Mouse (Mus musculus): ENCODE data around the gene Armc10. TPM values are rescaled to one million over a fixed set of nuclear protein-coding genes. Genes with fewer than 3 reads are reported as not detected.
"Not testable (repeated sequence)": the region's sequence is repeated elsewhere in the genome, so short reads cannot be mapped to it uniquely, and the experiment has no call there.

Gene Armc10
- total RNA-seq, 2 experiments from 2014 or later, result 20.8 to 24.0 TPM

DNA sequence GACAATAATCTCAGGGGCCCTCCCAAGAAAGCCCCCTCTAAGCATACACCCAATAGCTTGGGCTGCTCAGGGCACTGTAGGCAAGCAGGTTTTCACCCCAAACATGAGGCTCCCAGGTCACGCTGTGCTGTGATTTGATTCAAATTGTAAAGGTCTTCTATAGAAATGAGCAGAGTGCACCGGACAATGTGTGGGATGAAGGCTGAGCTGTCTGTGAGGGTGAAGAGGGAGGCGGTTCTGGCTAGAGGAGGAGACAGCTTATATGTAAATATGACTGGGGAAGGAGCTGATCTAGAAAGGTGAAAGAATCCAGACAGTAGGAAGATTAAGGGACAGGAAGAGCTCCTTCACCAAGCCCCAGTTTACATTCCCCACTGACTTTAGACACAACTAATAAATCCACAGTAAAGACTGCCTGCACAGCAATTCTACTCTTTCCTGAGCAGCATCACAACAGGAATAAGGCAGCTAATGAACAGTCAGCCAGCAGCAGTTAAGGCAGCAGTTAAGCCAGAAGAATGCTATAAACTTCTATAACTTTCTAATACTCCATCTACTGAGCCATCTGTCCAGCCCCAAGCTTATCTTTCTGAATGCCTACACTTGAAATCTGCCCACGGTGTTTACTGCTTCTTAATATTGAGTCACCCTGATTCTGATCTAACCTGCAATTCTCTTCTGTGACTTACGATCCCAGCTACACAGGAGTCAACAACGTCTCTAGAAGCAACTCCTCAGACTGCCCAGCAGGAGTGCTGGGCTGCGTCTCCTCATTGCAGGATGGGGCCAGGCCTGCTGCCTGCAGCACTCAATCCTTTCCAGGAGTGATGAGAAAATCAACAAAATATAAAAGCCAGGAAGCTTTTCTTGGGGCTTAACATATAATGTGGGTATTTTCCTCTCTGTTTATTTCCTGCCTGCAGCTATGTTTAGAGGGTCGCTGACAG lies 21.9 kb downstream of the Armc10 start:
- no peak for DNase-seq

DNA sequence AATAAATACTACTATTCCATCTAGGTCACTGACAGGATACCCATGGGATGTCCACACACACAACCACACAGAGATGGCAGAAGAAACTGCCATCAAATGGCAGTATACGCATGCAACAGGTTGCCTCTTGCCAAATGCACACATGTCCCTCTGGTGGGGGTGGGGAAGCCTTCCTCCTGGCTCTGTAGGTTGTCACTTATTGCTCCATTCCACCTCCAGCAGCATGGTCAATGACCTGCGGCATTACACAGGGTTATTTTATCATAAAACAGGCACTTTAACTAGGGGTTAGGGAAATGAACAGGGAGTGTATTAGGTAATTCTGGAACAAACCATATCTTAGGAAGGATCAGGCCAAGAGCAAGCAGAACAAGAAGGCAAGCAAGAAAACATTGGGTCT lies 23.7 kb downstream of the Armc10 start:
- DNase-seq, result no peak

DNA sequence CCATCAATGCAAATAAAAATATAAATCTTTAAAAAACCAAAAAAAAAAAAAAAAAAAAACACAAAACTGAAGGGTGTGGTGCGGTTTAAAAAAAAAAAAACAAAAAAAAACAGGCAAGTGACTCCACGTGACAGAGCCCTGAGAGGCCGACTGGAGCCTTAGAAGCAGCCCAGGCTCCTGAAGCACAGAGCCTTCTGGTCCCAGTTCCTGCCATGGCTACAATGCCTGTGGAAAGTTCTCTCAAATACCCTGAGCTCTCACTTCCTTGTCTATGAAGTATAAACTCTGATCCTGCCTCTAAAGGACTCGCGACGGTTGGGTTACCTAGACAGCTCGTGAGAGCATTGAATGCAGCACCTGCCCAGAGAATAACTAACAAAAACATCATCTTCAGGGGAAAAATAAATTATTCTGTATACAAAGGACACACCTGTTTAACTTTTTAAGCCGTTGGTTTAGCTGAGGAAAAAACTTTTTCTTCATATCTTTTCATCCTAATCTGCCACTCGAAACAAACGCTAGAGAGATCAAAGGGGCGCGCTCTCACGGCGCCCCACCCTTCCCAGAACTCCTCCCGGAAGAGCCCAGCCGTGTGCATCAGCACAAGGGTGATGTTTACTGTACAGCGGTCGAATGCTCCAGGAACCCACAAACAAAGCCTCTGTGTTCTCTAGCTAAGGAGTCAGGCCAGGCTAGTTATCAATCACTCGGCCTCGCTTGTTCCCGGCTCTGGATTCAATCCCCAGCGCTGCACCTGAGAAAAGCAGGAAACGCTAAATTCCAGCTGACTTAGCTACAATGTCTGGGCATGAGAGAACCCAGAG lies 27.4 kb downstream of the Armc10 start:
- no peak for DNase-seq

DNA sequence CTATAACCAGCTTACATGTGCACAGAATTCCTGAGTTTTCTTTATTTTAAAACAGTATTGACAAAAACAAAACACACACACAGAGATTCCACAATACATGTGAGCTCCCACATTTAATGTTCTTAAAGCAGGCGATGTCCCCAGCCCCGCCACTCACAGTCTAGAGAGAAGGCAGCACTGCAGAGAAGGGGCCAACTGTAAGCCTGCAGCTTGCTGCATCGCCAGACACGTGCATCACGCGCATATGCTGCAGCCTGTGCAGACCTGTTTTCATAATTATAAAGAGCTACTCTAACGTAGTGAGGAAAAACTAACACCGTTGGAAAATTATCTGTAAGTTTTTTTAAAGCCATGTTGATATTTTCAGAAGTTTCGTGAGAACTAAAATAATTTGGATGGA lies 28.1 kb downstream of the Armc10 start:
- DNase-seq, result no peak

DNA sequence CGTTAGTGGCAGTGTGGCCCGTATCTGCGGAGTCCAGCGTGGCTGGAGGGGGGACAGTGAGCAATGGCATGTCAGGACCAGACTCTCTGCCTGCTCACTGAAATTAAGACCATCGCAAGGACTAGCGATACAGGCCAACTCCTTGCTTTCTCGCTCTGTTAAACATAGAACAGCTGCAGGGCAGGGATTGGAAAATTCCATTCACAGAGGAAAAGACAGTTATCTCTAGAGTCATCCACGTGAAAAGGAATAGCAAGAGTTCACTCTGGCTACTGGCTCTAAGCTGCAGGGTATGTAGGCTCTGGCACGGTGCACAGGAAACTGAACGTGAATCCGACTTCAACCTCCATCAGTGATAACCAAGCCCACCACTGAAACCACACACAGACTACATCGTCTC lies 29.4 kb downstream of the Armc10 start:
- DNase-seq, result no peak

DNA sequence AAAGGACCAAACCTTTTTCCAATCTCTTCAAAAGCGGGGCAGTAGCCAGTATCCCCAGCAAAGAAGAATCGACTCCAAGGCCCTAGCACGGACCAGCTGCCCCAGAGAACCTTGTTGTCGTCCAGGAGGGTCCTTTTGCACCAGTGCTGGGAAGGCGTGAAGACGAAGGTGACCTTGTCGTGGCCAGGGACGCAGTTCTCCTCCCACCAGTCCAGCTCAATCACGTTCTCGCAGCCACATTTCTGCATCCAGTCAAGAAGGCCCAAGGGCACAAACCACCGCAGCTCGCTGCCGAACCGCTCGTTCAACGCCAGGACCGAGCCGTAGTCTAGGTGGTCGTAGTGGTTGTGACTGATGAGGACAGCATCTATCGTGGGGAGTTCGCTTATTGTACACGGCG lies 29.9 kb downstream of the Armc10 start:
- no peak for DNase-seq

DNA sequence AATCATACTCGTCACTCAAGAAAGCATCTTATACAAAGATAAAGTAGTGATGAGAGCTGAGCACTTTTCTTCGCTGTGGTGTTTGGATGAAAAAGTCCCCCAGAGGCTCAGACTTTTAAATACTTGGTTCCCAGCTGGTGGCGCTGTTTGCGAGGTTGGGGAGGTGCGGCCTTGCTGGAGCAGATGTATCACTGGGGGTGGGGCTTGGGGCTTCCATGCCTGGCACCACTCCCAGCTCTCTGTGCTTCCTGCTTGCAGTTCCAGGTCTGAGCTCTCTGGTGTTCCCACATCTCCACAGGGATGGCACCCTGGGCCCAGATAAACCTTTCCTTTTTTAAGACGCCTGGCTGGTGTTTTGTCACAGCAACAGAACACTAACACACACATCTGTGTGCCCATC lies 32.3 kb downstream of the Armc10 start:
- no peak for DNase-seq

DNA sequence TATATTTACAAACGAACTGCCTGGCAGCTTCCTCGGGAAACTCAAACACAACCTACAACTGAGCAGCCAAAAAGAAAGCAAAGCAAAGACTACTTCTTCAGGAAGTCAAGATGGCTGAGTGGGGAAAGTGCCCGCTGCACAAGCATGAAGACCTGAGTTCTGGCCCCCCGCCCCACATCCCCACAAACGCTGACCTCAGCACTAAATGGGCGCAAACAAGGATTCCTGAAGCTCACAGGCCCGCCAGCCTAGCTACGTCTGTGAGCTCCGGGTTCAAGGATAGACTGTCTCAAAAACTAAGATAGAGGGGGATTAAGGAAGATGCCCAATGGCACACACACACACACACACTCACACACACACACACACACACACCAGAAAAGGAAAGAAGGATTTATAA lies 32.8 kb downstream of the Armc10 start:
- DNase-seq, result no peak

DNA sequence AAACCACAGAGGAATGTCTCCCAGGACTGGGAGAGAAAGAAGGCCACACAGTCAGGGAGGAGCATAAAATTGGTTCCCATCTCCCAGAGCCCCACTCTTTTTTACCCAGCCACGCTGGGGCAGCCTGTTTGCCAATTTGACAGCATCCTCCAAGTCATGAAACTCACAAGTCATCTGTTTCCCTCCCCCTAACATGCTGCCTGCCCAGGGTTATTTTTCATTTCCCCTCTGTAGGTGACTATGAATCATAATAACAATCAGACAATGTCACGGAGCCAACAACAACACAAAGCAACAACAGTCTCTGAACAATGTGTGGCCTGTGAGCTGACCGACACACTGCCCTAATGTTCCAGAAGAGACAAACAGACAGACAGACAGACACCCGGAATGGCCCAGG lies 34.4 kb downstream of the Armc10 start:
- DNase-seq, result no peak

DNA sequence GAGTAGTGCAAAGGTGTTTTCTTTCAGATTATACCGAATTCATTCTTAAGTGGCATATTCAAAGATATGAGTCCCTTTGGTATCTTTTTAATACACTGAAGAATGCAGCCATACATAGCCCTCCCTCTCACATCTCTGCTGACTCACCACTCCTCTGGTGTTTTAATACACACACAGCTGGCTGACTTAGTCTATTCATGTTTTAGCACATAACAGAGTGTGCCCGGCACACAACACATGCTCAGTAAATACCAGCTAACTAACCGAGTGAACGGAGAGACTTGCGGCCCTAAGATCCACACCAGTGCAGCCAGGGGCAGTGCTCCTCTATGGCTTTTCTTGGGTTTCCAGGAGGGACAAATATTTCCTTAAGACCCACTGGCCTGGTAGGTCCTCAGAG lies 35.3 kb downstream of the Armc10 start:
- no peak for DNase-seq

DNA sequence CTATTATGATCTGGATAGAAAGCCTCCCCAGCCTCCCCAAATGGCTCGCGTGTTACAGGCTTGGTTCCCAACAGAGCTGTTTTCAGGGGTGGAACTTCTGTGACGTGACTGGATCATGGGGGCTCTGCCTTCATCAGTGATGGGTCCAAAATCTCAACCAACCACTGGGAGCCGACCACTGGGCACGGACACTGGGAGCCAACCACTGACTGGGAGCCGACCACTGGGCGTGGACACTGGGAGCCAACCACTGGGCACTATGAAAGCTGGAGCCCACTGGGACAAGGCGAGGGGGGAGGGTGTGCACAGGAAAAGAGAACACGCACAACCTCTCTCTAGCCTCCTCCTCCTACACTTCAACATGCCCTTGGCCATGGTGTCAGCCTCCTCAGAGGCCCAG lies 38.2 kb downstream of the Armc10 start:
- DNase-seq, result no peak

DNA sequence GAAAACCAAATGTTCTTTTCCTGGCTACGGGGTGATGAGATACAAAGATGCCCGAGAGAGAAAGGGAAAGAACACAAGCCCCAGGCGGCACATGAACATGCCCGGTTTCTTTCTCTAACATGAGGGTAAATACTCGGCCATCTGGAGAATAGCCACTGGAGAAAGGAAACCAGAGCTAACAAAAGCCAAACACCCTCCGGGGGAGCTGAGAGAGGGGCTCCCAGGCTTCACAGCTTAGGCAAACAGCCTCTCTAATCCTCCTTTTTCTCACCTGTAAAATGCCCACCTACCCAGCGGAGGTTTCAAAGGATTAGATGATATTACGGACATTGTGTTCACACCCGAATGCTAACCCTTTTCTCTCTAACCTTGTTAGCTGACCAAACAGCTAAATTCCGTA lies 39.4 kb downstream of the Armc10 start:
- DNase-seq, result no peak

DNA sequence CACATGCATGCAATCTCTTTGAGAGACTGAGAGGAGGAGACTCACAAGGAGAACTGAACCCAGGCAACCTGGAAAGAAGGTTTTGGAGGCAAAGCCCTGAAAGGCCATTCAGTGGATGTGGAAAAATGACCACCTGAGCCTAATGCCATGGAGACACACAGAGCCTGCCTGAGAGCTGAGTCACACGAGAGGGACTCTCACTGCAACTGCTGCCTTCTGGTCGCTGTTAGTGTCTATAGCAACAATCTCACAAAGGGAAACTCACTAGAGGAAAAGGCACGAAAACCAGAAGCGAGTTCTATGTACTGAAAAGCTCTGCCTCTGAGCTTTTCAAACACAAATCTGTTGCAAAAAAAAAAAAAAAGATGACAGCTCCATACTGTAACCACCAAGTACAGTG lies 41.4 kb downstream of the Armc10 start:
- no peak for DNase-seq

DNA sequence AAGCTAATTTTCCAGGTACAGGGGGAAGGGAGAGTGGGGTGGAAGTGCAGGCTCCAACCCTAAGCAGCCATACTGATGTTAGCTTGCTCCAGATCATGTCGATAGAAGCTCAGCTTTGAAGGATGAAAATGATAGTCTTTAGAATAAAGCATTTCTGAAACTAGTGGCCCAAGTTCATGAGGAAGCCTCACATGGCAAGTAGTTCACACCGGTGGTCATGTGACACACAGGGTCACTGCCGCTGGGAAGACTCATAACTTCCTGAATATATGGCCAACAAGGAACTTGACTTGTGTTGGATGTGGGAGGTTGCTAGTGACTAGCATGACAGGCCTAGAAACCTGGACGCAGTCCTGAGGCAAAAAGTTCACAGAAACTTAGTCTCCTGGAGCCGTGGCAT lies 46.6 kb downstream of the Armc10 start:
- no peak for DNase-seq

DNA sequence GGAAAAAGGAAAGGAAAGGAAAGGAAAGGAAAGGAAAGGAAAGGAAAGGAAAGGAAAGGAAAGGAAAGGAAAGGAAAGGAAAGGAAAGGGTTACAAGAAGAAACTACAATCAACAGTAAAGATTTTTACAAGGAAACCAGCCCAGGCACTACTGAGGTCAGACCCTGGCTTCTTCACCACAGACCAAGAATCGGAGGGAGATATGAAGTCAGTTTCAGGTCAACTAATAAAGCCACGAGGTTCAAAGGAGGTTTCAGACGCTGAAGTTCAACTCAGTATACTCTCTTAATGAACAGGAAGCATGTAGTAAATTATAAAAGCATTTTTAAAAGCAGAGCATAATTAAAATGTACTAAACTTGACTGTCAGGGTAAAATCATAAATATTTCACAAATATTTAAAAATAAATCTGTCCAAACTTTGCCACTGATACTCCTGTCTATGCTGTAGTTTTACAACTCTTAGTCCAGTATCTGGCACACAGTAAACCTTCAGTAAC lies 47.8 kb downstream of the Armc10 start:
- DNase-seq, result no peak

DNA sequence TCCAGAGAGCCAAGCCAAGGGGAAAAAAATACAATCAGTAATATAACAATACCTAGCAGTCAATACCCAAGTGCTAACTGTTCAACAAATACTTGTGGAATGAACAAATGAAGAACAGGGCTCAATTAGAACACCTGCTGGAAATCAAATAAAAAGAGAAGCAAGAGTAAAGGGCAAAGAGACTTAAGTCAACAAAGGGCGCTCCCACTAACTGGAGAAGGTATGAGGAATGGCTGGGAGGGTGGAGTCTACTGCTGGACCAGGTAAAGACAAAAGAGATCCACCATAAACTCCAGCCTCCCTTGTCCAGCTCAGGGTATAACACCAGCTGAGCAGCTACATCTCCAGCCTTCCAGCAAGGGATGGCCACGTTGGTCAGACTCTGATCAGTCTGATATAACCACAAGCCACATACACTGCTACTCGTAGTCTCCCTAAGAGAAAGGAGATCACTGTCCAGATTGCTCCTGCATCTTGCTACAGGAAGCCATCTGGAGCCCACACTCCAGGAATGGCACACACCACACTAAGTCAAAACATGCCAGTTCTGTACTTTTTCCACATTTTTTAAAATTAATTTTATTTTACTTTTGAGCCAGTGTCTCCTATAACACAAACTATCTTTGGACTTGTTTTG lies 49.4 kb downstream of the Armc10 start:
- DNase-seq, result no peak

DNA sequence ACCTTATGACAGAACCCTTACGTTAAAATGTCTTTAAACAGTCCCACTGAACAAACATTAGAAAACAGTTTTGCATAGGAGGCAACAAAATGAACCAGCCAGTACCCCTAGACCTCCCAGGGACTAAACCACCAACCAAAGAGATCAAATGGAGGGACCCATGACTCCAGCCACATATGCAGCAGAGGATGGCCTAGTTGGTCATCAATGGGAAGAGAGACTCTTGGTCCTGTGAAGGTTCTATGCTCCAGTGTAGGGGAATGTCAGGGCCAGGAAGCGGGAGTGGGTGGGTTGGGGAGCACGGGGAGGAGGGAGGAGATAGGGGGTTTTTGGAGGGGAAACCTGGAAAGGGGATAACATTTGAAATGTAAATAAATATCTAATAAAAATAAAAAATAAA lies 53.9 kb downstream of the Armc10 start:
- DNase-seq, result not testable (repeated sequence)

DNA sequence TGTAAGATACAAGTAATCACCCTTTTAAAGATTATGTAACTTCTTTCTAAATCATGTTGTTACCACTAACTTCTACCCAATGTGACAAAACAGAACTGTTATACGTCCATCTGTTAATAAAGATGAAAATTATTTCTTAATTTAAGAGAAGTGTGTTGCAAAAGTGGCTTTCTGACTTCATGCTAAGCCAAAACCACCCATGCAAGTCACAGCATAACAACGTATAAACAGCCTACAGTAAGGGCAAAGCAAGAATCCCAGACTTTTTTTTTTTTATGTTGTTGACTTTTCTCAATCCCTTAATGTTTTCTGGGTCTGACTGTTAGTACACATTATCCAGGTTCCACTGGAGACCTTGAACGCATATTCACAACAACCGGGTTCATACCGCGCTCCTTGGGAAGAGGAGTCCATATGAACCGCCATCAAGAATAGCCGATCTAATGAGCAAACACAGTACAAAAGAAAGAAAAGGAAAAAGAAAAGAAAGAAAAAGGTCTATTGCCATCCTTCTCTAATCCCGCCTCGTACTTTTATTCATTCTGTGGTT lies 54.7 kb downstream of the Armc10 start:
- DNase-seq, result no peak

DNA sequence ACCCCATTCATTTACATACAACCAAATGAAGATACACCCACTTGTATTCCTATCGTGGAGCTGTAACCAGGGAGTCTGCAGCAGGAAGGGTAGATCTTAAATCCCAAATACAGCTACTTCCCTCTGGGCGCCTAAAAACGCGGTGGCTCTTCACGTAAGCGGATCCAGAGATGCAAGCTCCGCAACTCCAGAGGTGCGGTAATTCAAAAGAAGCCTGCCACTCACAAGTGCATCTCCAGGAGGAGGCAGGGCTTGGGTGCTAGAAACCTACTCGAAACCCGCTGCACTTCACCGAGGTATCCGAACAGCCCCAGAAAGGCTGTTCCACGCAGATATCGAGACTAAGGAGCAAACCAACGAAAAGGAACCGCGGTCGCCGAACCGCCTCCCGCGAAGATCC lies 55.3 kb downstream of the Armc10 start:
- no peak for DNase-seq

DNA sequence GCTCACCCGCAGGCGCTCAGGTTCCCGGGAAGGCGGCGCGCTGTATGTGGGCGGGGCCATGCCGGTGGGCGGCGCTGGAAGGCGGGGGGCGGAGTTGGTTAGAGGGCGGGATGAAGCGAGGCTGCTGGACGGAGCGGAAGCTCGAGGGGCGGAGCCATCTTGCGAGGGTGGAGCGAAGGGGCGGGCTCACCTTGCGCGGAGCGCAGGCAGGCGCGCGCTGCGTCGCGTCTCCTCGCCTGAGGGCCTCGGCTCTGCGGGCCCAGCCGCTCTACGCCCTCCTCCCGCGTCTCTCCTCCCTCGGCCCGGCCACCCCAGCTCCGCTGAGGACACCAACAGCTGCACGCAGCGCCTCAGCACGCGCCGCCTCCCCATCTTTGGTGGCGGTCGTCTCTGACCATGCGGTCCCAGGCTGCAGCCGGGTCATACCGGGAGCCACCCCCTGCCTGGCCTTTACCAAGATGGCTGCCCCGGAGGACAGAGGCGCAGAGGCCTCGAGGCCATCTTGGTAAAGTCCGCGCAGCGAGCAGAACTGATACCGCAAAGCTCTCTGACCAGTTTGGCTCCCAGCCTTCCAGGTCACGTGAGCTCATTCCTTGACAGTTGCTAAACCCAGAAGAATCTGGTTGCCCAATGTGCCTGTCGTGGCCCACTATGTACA lies 55.9 kb downstream of the Armc10 start, which contains the start of gene Napepld:
Napepld (minus strand) TSS at position 46 of the 658 bp plus-strand sequence.
- peak; percentile 99 to 100 for DNase-seq

DNA sequence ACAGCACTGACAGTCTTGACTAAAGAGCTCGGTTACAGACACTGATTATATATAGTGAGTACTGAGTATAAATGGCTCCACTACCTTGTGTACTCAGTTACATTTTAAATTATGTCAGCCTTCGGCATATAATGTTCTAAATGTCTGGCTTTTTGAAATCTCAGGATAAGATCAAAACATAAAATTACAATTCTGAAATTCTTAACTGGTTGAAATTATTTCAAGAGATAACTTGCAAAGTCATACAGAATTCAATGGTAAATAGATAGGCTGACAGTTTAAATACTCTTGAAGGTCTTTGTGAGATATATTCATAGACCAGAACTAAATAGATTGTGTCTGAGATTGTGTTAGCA lies 56.4 kb downstream of the Armc10 start:
- DNase-seq, result no peak

DNA sequence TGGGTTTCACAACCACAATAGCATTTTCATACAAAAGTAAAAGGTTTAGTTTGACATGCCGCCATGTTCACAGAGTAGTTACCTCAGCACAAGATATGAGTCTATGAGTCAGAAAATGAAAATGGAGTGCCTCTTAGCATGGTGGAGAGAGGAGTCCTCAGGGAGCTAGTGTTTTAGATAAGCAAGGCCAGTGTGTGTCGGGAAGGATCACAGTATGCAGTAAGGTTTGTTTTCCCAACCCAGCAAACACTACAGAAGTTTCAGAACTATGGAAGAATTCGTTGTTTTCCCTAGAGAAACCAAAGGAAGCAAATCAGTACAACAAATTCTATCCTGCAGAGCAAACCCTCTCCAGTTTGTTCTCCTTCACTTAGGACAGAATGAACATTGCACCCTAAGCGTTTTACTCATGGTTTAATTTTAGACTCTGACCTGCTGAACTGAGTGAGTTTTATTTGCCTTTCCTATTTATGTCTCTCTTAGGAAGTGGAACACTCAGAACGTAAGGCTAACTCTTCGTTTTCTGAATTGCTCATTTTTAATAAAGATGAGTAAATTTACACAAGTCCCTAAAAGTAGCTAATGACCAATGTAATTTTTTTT lies 57.4 kb downstream of the Armc10 start:
- no peak for DNase-seq

Measured in layer of hippocampus, postnatal 36 days (tissue).